8 mouse cellular contexts compared by ENCODE assay signal in genomic region chr11:83785366-83785765, GRCm38 (mm10). TPM values are rescaled to one million over a fixed set of nuclear protein-coding genes. Genes with fewer than 3 reads are reported as not detected.
A peak's percentile ranks its signal among the peaks of the same experiment; 100 is the strongest.
DNase-seq lines count a peak whose midpoint lies in the region; ATAC-seq lines count a peak whose summit lies in the region.

No protein-coding gene starts in this region.

- peak; percentile 52 for DNase-seq in ovary, postnatal 14 days (ENCODE audit: low spot score)
- DNase-seq in ovary, postnatal 36 days (ENCODE audit: low spot score) = no peak
- peak; percentile 86 for DNase-seq in ZHBTc4 (ENCODE audit: low read depth, low spot score)
- peak; percentile 65 for DNase-seq in embryo, embryonic 11.5 days (ENCODE audit: low read depth, low spot score)
- peak; percentile 51 to 61 for DNase-seq in layer of hippocampus, postnatal 14 days (ENCODE audit: low spot score in 2 of 2)
- DNase-seq in urinary bladder, postnatal 36 days (ENCODE audit: low spot score in 2 of 2) = peak; percentile 39 to 55

- H3K9ac ChIP-seq in hindbrain, embryonic 15.5 days = no peak overlapping the region

- peaks cover 25% of the 10 kb centered on the region for H3K36me3 ChIP-seq in hindbrain, embryonic 15.5 days

- H3K9me3 ChIP-seq in hindbrain, embryonic 15.5 days = no peaks in the 10 kb centered on the region

- WGBS in hindbrain, embryonic 15.5 days = 12% methylated on average over 2 of the region's 2 CpGs

- no peak overlapping the region for H3K27ac ChIP-seq in hindbrain, embryonic 15.5 days (replicated peaks)

- 0 out of 2 replicates have a peak, but pooled peaks have one; percentile 51 for ATAC-seq in hindbrain, embryonic 15.5 days (ENCODE audit: low FRiP score, low read depth)
- peak; percentile 75; the same call in 1 of the 2 replicates for ATAC-seq in megakaryocyte-erythroid progenitor cell, adult 5-6 weeks (replicated peaks; ENCODE audit: low FRiP score, low TSS enrichment, poor library complexity, severe bottlenecking)

- H3K4me3 ChIP-seq in hindbrain, embryonic 15.5 days = no peak overlapping the region

- H3K4me1 ChIP-seq in hindbrain, embryonic 15.5 days (replicated peaks) = no peaks in the 10 kb centered on the region

- no peaks in the 10 kb centered on the region for H3K27me3 ChIP-seq in hindbrain, embryonic 15.5 days

- H3K4me2 ChIP-seq in hindbrain, embryonic 15.5 days = no peak overlapping the region

RNA-seq across cellular contexts. Expression of gene Heatr6, which starts 31.9 kb away (rescaled TPM):
- polyA plus RNA-seq in hindbrain, embryonic 15.5 days (2015; fragmentation: Nextera tagmentation; extraction: Ambion mirVana) = 31.3 and 32.7 TPM in 2 replicates
- total RNA-seq in layer of hippocampus, postnatal 14 days (2021) = 10 to 100 TPM; 16.6 to 19.5 TPM
- total RNA-seq in megakaryocyte-erythroid progenitor cell, adult 5-6 weeks (2014; fragmentation: Nextera tagmentation) = 21.9 and 38.9 TPM in 2 replicates
- 10.2 and 20.6 TPM in 2 replicates for total RNA-seq in megakaryocyte-erythroid progenitor cell, adult 5-6 weeks (2017)

RNA-seq across cellular contexts. Expression of gene Wfdc21, which starts 38.6 kb away (rescaled TPM):
- not detected in 2 replicates for polyA plus RNA-seq in hindbrain, embryonic 15.5 days (2015; fragmentation: Nextera tagmentation; extraction: Ambion mirVana)
- not detected for total RNA-seq in layer of hippocampus, postnatal 14 days (2021)
- 30.6 TPM in 1 of 2 replicates, not detected in the other for total RNA-seq in megakaryocyte-erythroid progenitor cell, adult 5-6 weeks (2014; fragmentation: Nextera tagmentation)
- total RNA-seq in megakaryocyte-erythroid progenitor cell, adult 5-6 weeks (2017) = 2.1 TPM in 1 of 2 replicates, not detected in the other
